Mouse (Mus musculus) heart, embryonic 16.5 days (tissue): ENCODE measurements around the gene Gpsm2. TPM values are rescaled to one million over a fixed set of nuclear protein-coding genes. Genes with fewer than 3 reads are reported as not detected.

Experiments
- ATAC-seq: fragments of 200-750 bp; cut with Nextera tagmentation; replicated peaks from 2 replicates; pipeline ENCODE4 v1.8.0; 2017; ENCODE audit warnings: moderate number of reproducible peaks; ENCODE audit not compliant: insufficient read depth, low FRiP score; ENCODE audit errors: extremely low read depth
- H3K27ac ChIP-seq: fragments of 300-500 bp; sonication (generic); 2 replicates; pipeline ENCODE4 v1.5.1; 2014; ENCODE audit warnings: mild to moderate bottlenecking, low read length, control low read depth, moderate library complexity
- H3K27me3 ChIP-seq: fragments of 300-500 bp; sonication (generic); 2 replicates; pipeline ENCODE4 v1.6.1; 2014; ENCODE audit warnings: low read length, mixed read lengths; ENCODE audit not compliant: control insufficient read depth, insufficient read depth
- H3K36me3 ChIP-seq: fragments of 300-500 bp; sonication (generic); 2 replicates; pipeline ENCODE4 v1.6.1; 2014; ENCODE audit not compliant: control insufficient read depth, insufficient read depth
- H3K4me1 ChIP-seq: fragments of 300-500 bp; sonication (generic); 2 replicates; pipeline ENCODE4 v1.6.1; 2014; ENCODE audit warnings: low read length, mixed read lengths; ENCODE audit not compliant: control insufficient read depth, insufficient read depth
- H3K4me2 ChIP-seq: fragments of 300-500 bp; sonication (generic); 2 replicates; pipeline ENCODE4 v1.6.1; 2014; ENCODE audit warnings: low read depth, mild to moderate bottlenecking, control low read depth, low read length
- H3K4me3 ChIP-seq: fragments of 300-500 bp; sonication (generic); 2 replicates; pipeline ENCODE4 v1.5.1; 2014; ENCODE audit warnings: mild to moderate bottlenecking, control low read depth, low read length
- H3K9ac ChIP-seq: fragments of 300-500 bp; sonication (generic); 2 replicates; pipeline ENCODE4 v1.6.1; 2014; ENCODE audit warnings: low read length, control low read depth
- H3K9me3 ChIP-seq: fragments of 300-500 bp; sonication (generic); replicated peaks from 2 replicates; pipeline ENCODE4 v1.6.1; 2016; ENCODE audit warnings: low read length; ENCODE audit not compliant: control insufficient read depth
- WGBS: fragments of 180-500 bp; shearing (Covaris S2); extraction: QIAGEN DNeasy Blood & Tissue Kit; methylation state at CpG from one replicate; pipeline ENCODE4 v1.1.7; 2014; 5-methylcytosine and 5-hydroxymethylcytosine counted together
- polyA plus RNA-seq: library from polyadenylated mRNA; unstranded; fragments of >200 nt; fragmentation: Nextera tagmentation; extraction: Ambion mirVana; gene quantifications from 2 replicates; pipeline ENCODE4 v1.2.1, GENCODE M21; 2015

The Gpsm2 gene
- polyA plus RNA-seq, result 28.9 and 31.5 TPM in 2 replicates

DNA sequence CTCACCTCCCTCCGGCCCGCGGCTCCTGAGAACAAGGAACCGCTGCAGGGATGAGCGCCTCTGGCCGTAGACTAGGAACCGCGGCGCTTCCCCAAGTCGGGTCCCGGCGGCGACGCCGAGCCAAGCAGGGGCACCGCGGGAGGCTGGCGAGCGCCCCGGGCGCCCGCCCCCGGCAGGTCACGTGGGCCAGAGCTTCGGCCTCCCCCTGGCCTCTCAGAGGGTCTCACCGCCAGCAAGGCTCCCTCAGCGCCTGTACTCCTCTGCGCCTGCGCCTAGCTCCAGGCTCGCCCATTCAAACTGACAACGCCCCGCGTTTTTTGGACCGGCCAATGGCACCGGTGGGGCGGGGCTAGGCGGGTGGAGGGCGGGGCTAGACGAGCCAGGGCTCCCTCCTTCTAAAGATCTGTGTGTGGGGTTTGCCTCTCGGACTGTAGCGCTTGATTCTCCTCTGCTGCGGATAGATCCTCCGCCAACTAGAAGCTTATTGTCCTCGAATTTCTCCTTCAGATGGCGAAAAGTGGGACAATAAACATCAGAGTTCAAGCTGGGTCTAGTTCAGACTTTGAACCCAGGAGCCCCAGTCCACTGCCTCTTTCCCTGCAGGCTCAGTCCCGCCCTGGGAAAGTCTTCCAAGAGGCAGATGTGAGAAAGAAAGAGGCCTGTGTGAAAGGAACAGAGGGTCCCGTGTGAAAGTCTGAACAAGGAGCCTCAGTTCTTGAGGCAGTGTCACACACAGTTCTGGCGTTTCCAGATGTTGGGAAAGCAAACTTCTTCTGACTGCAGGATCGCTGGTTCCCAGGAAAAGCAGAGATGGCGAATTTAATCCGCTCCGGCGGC lies at the start of gene Gpsm2:
Gpsm2 (minus strand) TSS at position 274 of the 837 bp plus-strand sequence.
- no peaks in the 10 kb centered on the region for H3K9me3 ChIP-seq
- ATAC-seq, result peak; percentile 98
- 4% methylated on average over 53 of the region's 53 CpGs for whole genome bisulfite sequencing

DNA sequence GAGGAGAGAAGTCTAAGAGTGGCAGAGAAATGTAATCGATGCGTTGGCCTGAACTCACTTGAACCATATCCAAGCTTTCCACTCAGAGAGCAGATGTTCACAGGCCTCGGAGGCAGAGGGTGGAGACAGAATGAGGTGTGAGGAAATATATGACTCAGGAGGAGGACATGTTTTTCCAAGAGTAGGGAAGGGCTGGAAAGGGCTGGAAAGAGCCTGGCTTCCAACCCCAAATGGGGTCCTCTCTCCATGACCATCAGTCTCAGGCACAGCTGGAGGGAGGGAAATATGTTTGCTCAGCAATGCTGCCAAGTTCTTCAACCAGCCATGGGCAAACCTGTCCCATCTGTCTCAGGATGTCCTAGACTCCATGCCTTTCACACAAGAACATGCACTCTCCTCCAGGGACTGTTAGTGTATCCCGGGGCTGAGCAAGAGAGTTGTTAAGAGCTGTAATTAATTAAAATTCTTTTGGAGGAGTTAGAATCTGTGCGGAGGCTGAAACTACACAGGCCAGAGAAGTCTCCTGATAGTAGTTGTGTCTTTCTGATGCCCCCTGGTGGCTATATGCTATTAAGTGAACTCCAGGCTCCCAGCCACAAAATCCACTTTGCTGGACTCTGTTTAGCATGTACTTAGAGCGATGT lies 48.7 kb upstream of the Gpsm2 start:
- H3K9ac ChIP-seq, result no peak overlapping the region
- no peak overlapping the region for H3K4me3 ChIP-seq
- 24% methylated on average over 6 of the region's 6 CpGs for WGBS
- H3K9me3 ChIP-seq, result no peaks in the 10 kb centered on the region
- H3K4me2 ChIP-seq, result no peak overlapping the region
- ATAC-seq, result peak; percentile 62
- H3K27ac ChIP-seq, result peak overlapping the region; percentile 17; the same call in 1 of the 2 replicates
- no peaks in the 10 kb centered on the region for H3K4me1 ChIP-seq
- H3K27me3 ChIP-seq, result 0 out of 2 replicates have a peak, but pooled peaks cover under 1% of the 10 kb centered on the region
- H3K36me3 ChIP-seq, result no peaks in the 10 kb centered on the region

More for the DNA sequence above, at the start of gene Gpsm2:
- Histone ChIP-seq H3K36me3 (no peaks in the 10 kb centered on the region), H3K4me2 (peak within 1 kb of the TSS; percentile 86), H3K27me3 (no peaks in the 10 kb centered on the region), H3K27ac (peak within 1 kb of the TSS; percentile 86), H3K4me1 (peaks cover 17% of the 10 kb centered on the region; the same call in 1 of the 2 replicates), H3K9ac (peak within 1 kb of the TSS; percentile 92), H3K4me3 (peak within 1 kb of the TSS; percentile 83)

DNA sequence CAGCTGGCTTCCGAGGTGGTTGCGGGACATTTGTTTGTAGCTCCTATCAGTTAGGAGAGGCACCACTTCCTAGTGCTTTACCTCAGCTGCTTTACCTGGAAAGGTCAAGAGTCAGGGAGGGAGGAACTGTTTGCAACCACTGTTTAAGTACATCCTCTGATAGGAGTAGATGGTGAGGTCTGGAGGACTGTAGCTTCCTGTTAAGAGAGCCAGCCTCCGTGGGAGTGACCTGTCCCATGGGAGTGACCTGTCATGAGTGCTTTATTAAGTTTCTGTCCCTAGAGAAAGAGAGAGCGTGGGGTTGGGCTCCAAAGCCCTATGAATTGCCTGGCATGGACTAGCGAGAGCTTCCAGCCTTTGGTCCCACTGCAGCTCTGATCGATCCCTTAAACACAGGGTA lies 47.4 kb upstream of the Gpsm2 start:
- Histone ChIP-seq H3K9ac (no peak overlapping the region), H3K36me3 (no peaks in the 10 kb centered on the region), H3K4me1 (no peaks in the 10 kb centered on the region), H3K27ac (no peak overlapping the region), H3K27me3 (no peaks in the 10 kb centered on the region), H3K4me3 (no peak overlapping the region), H3K9me3 (no peaks in the 10 kb centered on the region), H3K4me2 (no peak overlapping the region)
- 64% methylated on average over 6 of the region's 6 CpGs for WGBS
- ATAC-seq, result no peak

DNA sequence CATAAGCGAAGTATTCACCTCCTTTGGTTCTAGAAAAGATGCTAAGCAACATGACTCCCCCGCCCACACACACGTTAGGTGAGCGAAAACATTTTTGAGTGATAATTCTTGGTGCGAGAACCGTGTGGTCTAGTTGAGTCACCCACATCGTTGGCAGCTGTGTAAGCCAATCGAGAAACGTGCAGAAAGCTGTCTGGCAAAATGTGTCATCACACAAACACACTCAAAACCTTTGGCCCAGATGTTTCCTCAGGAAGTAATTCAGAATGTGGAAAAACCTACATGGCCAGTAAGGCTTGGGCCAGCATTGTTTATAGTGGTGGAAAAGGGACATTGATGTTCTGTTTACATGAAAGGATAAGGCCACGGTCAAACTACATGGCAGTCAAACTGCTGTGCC lies 45.3 kb upstream of the Gpsm2 start:
- Histone ChIP-seq H3K4me3 (no peak overlapping the region), H3K27ac (no peak overlapping the region), H3K27me3 (0 out of 2 replicates have a peak, but pooled peaks cover 3% of the 10 kb centered on the region), H3K9ac (no peak overlapping the region), H3K4me2 (no peak overlapping the region), H3K9me3 (no peaks in the 10 kb centered on the region), H3K36me3 (no peaks in the 10 kb centered on the region), H3K4me1 (no peaks in the 10 kb centered on the region)
- WGBS, result 61% methylated on average over 10 of the region's 10 CpGs
- no peak for ATAC-seq

DNA sequence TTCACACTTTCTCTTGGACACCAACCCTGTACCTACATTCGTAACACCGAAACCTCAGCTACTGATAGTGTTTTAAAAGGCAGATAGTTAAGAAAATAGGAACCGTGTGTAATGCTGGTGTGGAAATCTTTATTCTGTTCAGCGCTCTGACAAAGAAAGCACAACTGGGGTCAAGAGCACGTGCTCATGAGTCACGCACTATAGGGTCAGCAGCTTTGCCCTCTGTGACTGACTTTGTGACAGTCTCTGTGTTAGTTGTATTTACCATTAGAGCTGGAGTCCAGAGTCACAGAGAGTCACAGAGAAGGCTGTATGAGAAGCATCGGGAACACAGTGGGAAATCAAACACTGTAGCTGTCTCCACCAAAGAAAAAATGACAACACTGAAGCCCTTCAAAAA lies 44.8 kb upstream of the Gpsm2 start:
- no peak for ATAC-seq
- H3K4me2 ChIP-seq, result no peak overlapping the region
- no peaks in the 10 kb centered on the region for H3K4me1 ChIP-seq
- H3K36me3 ChIP-seq, result no peaks in the 10 kb centered on the region
- no peak overlapping the region for H3K9ac ChIP-seq
- 73% methylated on average over 7 of the region's 7 CpGs for WGBS
- H3K27ac ChIP-seq, result no peak overlapping the region
- H3K27me3 ChIP-seq, result 0 out of 2 replicates have a peak, but pooled peaks cover 3% of the 10 kb centered on the region
- H3K4me3 ChIP-seq, result no peak overlapping the region
- no peaks in the 10 kb centered on the region for H3K9me3 ChIP-seq

DNA sequence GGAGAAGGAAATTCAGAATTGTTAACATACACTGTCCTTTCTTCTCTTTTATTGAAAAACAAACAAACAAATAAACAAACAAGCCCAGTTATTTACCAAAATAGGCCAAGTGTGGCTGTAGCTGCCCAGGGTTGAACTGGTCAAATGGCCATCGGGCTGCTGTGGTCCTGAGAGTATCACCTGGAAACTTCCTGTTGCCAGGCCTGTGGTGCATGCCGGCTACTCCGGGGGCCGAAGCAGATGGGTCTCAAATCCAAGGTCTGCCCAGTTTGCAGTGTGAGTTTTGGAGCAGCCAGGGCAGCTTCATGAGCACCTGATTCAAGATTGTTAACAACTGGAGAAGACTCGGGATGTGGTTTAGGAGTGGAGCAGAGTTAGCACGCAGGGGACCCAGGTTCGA lies 43.4 kb upstream of the Gpsm2 start:
- Histone ChIP-seq H3K36me3 (no peaks in the 10 kb centered on the region), H3K27ac (no peak overlapping the region), H3K4me2 (no peak overlapping the region), H3K4me3 (no peak overlapping the region), H3K9ac (no peak overlapping the region), H3K4me1 (no peaks in the 10 kb centered on the region), H3K27me3 (0 out of 2 replicates have a peak, but pooled peaks cover 3% of the 10 kb centered on the region), H3K9me3 (no peaks in the 10 kb centered on the region)
- 82% methylated on average over 7 of the region's 7 CpGs for WGBS
- no peak for ATAC-seq

DNA sequence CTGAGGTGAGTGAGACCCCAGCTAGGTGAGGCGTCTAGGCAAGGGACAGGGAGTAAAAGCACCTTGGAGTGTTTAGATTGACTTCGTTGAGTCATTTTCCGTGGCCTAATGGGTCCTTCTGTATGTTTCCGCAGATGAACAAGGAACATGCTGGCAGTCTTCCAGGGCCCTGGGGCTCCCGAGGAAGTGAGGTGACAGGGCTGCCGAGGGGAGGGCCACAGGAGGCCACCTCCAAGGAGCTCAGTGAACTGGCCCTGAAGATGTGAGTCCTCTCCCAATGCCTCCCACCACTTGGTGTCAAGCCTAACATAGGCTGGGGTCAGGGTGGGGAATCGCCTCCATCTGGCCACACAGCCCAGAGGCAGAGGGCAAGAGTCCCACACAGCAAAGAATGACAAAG lies 42.9 kb upstream of the Gpsm2 start:
- Histone ChIP-seq H3K4me1 (no peaks in the 10 kb centered on the region), H3K9ac (no peak overlapping the region), H3K9me3 (no peaks in the 10 kb centered on the region), H3K4me3 (no peak overlapping the region), H3K4me2 (no peak overlapping the region), H3K27me3 (0 out of 2 replicates have a peak, but pooled peaks cover 3% of the 10 kb centered on the region), H3K36me3 (no peaks in the 10 kb centered on the region), H3K27ac (no peak overlapping the region)
- WGBS, result 42% methylated on average over 7 of the region's 7 CpGs
- no peak for ATAC-seq

DNA sequence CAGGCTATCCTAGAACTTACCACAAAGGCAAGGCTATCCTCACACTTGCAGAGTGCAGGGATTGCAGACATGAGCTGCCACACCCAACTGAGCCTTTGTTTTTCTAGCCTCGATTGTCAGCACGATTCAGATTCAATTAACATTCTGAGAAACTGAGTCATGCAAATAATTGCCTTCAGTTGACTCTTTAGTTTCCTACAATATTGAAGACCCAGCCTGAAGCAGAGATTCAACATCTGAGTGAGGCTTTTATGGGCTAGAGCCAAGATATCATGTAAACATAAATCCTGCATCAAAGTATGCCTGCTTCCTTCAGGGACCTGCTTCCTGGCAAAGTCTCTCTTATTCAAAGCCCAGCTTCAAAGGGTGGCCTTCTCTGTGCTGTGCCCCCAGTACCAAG lies 41.6 kb upstream of the Gpsm2 start:
- Histone ChIP-seq H3K27ac (no peak overlapping the region), H3K36me3 (no peaks in the 10 kb centered on the region), H3K4me1 (no peaks in the 10 kb centered on the region), H3K4me3 (no peak overlapping the region), H3K9me3 (no peaks in the 10 kb centered on the region), H3K9ac (no peak overlapping the region), H3K4me2 (no peak overlapping the region), H3K27me3 (0 out of 2 replicates have a peak, but pooled peaks cover 3% of the 10 kb centered on the region)
- ATAC-seq, result no peak
- WGBS, result 64% methylated on average over 2 of the region's 2 CpGs

DNA sequence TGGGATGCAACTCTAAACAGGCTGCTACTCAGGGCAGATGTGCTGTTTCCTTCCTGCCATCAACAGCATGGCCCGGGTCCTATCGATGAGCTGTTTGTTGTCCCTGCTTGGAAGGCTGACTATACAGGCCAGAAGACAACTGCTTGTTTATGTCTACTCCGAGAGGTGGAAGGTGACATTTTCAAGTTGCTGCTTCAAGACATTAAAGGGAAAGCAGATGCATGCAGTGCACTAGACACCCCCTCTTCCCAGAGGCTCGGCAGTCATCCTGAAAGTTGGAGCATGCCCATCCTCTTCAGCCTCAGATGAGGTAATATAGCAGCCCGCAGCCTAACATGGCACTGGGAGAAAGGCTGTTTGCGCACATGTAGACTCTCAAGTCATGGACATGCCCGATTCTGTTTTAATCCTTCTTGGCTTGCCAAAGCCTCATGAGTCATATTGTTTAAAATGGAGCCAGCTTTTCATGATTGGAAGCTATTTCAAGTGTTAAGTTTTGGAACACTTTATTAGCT lies 40.5 kb upstream of the Gpsm2 start:
- no peak overlapping the region for H3K27ac ChIP-seq
- H3K4me1 ChIP-seq, result no peaks in the 10 kb centered on the region

More for the DNA sequence above, 40.5 kb upstream of the Gpsm2 start:
- WGBS, result 71% methylated on average over 7 of the region's 7 CpGs
- Histone ChIP-seq H3K9ac (no peak overlapping the region), H3K4me2 (no peak overlapping the region), H3K4me3 (no peak overlapping the region), H3K36me3 (no peaks in the 10 kb centered on the region), H3K9me3 (no peaks in the 10 kb centered on the region), H3K27me3 (0 out of 2 replicates have a peak, but pooled peaks cover 3% of the 10 kb centered on the region)
- ATAC-seq, result no peak
